Mouse (Mus musculus): ENCODE data around the gene Smad3. TPM values are rescaled to one million over a fixed set of nuclear protein-coding genes. Genes with fewer than 3 reads are reported as not detected.
A peak's percentile ranks its signal among the peaks of the same experiment; 100 is the strongest.

Gene Smad3
- polyA plus RNA-seq, 1 experiment, result 25.5 TPM

DNA sequence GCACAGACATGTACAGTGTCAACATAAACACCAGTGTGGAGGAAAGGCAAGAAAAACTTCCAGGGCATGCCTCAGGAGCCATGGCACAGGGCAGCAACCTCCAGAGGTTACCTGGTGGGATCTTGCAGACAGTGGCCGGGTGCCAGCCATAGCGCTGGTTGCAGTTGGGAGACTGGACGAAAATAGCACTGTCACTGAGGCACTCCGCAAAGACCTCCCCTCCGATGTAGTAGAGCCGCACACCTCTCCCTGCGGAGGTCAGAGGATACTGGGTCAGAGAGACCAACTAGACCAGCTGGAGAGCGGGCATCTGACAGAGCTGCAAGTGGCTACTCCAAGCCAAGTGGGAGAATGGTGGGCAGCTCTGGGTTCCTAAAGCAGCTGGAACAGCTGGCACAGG is 103.2 kb downstream of the Smad3 start:
- Histone ChIP-seq H3K4me3 (no peak overlapping the region), H3K27me3 (ENCODE audit: control insufficient read depth, insufficient read depth, insufficient read length) (no peaks in the 10 kb centered on the region), H3K36me3 (ENCODE audit: control insufficient read depth, insufficient read depth) (peaks cover 13% of the 10 kb centered on the region), H3K79me2 (ENCODE audit: control insufficient read depth, insufficient read depth) (no peaks in the 10 kb centered on the region), H3ac (ENCODE audit: control insufficient read depth, insufficient read length) (no peak overlapping the region), H3K4me2 (ENCODE audit: low read depth) (no peak overlapping the region)
- TF ChIP-seq REST (IDR thresholded peaks at IDR 0.05; ENCODE audit: insufficient read depth, insufficient read length), result no peak

DNA sequence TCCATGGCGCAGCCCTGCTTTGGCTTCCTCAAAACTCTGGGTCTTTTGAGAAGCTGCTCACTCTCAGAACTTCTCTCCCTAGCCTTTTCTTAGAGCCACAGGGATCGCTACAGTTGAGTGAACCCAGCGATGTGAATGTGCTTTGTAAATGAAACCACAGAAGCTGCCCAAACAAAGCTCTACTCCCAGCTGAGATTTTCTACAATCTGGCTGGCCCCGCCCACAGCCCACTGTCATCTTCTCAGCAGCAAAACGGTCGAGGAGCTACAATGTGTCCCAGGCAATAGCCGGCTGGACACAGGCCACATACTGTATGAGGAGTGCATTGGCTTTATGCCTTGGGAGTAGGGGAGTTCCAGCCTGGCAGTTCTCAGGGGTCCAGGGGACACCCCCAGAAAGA is 104.1 kb downstream of the Smad3 start:
- no peak overlapping the region for H3K4me3 ChIP-seq
- H3K4me2 ChIP-seq (ENCODE audit: low read depth), result no peak overlapping the region
- no peaks in the 10 kb centered on the region for H3K79me2 ChIP-seq (ENCODE audit: control insufficient read depth, insufficient read depth)
- H3K36me3 ChIP-seq (ENCODE audit: control insufficient read depth, insufficient read depth), result peaks cover 21% of the 10 kb centered on the region
- H3ac ChIP-seq (ENCODE audit: control insufficient read depth, insufficient read length), result no peak overlapping the region
- H3K27me3 ChIP-seq (ENCODE audit: control insufficient read depth, insufficient read depth, insufficient read length), result no peaks in the 10 kb centered on the region
- TF ChIP-seq MAX (IDR thresholded peaks at IDR 0.05; ENCODE audit: low read depth) (no peak), MYOD1 (IDR thresholded peaks at IDR 0.05; ENCODE audit: control insufficient read depth in 1 of 3, insufficient read length in 2 of 3, low read depth in 2 of 3) (no peak), CEBPB (IDR thresholded peaks at IDR 0.05; ENCODE audit: insufficient read depth, poor library complexity, severe bottlenecking) (no peak), SRF (IDR thresholded peaks at IDR 0.05; ENCODE audit: control insufficient read depth, insufficient read length, low read depth) (no peak), POLR2AphosphoS2 (IDR thresholded peaks at IDR 0.05; ENCODE audit: insufficient read length, low read depth) (no peak), TCF12 (IDR thresholded peaks at IDR 0.05; ENCODE audit: insufficient read depth, poor library complexity, severe bottlenecking) (no peak)

DNA sequence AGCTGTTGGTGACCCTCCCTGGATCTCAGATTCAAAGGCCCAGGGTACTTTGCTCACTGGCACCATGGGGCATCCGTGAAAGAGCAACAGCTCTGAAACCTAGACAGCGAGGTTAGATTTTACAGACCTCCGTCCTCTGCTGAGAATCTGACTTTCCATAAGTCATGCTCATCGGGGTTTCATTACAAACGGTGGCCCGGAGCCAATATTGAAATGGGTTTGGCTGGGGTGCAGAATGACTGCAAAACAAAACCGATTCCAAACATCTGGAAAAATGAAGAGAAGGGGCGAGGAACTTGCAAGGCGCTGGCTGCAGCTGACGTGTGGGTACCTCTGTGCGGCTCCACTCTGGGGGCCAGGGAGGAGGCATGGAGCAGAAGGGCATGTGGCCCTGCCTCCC is 106.2 kb downstream of the Smad3 start:
- Histone ChIP-seq H3ac (ENCODE audit: control insufficient read depth, insufficient read length) (no peak overlapping the region), H3K4me3 (no peak overlapping the region), H3K79me2 (ENCODE audit: control insufficient read depth, insufficient read depth) (no peaks in the 10 kb centered on the region), H3K36me3 (ENCODE audit: control insufficient read depth, insufficient read depth) (peaks cover 28% of the 10 kb centered on the region), H3K4me2 (ENCODE audit: low read depth) (no peak overlapping the region), H3K27me3 (ENCODE audit: control insufficient read depth, insufficient read depth, insufficient read length) (no peaks in the 10 kb centered on the region)
- TF ChIP-seq TCF3 (IDR thresholded peaks at IDR 0.05; ENCODE audit: insufficient read length, low read depth) (no peak), CEBPB (IDR thresholded peaks at IDR 0.05; ENCODE audit: insufficient read depth, poor library complexity, severe bottlenecking) (no peak), E2F4 (IDR thresholded peaks at IDR 0.05; ENCODE audit: insufficient read depth) (no peak), REST (IDR thresholded peaks at IDR 0.05; ENCODE audit: insufficient read depth, insufficient read length) (no peak), POLR2A (IDR thresholded peaks at IDR 0.05; ENCODE audit: insufficient read length, low read depth) (no peak), MYOG (IDR thresholded peaks at IDR 0.05; ENCODE audit: control insufficient read depth in 1 of 3, insufficient read depth in 1 of 3, insufficient read length in 2 of 3, low read depth in 2 of 3) (no peak), TCF12 (IDR thresholded peaks at IDR 0.05; ENCODE audit: insufficient read depth, poor library complexity, severe bottlenecking) (no peak), SRF (IDR thresholded peaks at IDR 0.05; ENCODE audit: control insufficient read depth, insufficient read length, low read depth) (no peak), USF1 (IDR thresholded peaks at IDR 0.05; ENCODE audit: low read depth) (no peak), MYOD1 (IDR thresholded peaks at IDR 0.05; ENCODE audit: control insufficient read depth in 1 of 3, insufficient read length in 2 of 3, low read depth in 2 of 3) (no peak), MAX (IDR thresholded peaks at IDR 0.05; ENCODE audit: low read depth) (no peak)

DNA sequence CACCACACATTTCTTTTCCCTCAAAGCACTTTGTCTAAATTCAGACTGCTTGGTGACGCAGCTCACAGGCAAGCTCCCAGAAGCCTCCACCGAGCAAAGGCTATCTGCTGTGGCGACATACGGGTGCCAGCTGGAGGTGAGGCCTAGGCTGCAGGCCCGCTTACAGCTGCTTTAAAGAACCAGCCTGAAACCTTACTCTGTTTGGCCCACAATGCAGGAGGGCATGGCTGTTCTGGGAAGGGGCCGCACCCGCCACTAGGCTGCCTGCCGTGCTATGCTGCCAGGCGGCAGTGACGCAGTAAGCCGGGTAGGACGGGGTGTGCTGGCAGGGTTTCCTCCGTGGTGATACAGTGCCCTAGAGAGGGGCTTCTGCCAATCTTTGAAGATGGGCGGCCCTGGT is 106.9 kb downstream of the Smad3 start:
- no peaks in the 10 kb centered on the region for H3K79me2 ChIP-seq (ENCODE audit: control insufficient read depth, insufficient read depth)
- H3ac ChIP-seq (ENCODE audit: control insufficient read depth, insufficient read length), result no peak overlapping the region
- H3K27me3 ChIP-seq (ENCODE audit: control insufficient read depth, insufficient read depth, insufficient read length), result no peaks in the 10 kb centered on the region
- H3K36me3 ChIP-seq (ENCODE audit: control insufficient read depth, insufficient read depth), result peaks cover 28% of the 10 kb centered on the region
- no peak overlapping the region for H3K4me2 ChIP-seq (ENCODE audit: low read depth)
- H3K4me3 ChIP-seq, result no peak overlapping the region
- no peak for TF ChIP-seq TCF12 (IDR thresholded peaks at IDR 0.05; ENCODE audit: insufficient read depth, poor library complexity, severe bottlenecking)
- peak in 2 of 3 experiments; percentile 28 to 53 for TF ChIP-seq MYOD1 (IDR thresholded peaks at IDR 0.05; ENCODE audit: control insufficient read depth in 1 of 3, insufficient read length in 2 of 3, low read depth in 2 of 3)
- TF ChIP-seq CEBPB (IDR thresholded peaks at IDR 0.05; ENCODE audit: insufficient read depth, poor library complexity, severe bottlenecking), result no peak
- TF ChIP-seq MYOG (IDR thresholded peaks at IDR 0.05; ENCODE audit: control insufficient read depth in 1 of 3, insufficient read depth in 1 of 3, insufficient read length in 2 of 3, low read depth in 2 of 3), result peak in 2 of 3 experiments; percentile 34 to 82
- no peak for TF ChIP-seq USF1 (IDR thresholded peaks at IDR 0.05; ENCODE audit: low read depth)
- no peak for TF ChIP-seq MAX (IDR thresholded peaks at IDR 0.05; ENCODE audit: low read depth)
- no peak for TF ChIP-seq REST (IDR thresholded peaks at IDR 0.05; ENCODE audit: insufficient read depth, insufficient read length)
- no peak for TF ChIP-seq POLR2AphosphoS2 (IDR thresholded peaks at IDR 0.05; ENCODE audit: insufficient read length, low read depth)
- TF ChIP-seq POLR2A (IDR thresholded peaks at IDR 0.05; ENCODE audit: insufficient read length, low read depth), result no peak
- no peak for TF ChIP-seq E2F4 (IDR thresholded peaks at IDR 0.05; ENCODE audit: insufficient read depth)
- TF ChIP-seq TCF3 (IDR thresholded peaks at IDR 0.05; ENCODE audit: insufficient read length, low read depth), result no peak
- no peak for TF ChIP-seq SRF (IDR thresholded peaks at IDR 0.05; ENCODE audit: control insufficient read depth, insufficient read length, low read depth)

DNA sequence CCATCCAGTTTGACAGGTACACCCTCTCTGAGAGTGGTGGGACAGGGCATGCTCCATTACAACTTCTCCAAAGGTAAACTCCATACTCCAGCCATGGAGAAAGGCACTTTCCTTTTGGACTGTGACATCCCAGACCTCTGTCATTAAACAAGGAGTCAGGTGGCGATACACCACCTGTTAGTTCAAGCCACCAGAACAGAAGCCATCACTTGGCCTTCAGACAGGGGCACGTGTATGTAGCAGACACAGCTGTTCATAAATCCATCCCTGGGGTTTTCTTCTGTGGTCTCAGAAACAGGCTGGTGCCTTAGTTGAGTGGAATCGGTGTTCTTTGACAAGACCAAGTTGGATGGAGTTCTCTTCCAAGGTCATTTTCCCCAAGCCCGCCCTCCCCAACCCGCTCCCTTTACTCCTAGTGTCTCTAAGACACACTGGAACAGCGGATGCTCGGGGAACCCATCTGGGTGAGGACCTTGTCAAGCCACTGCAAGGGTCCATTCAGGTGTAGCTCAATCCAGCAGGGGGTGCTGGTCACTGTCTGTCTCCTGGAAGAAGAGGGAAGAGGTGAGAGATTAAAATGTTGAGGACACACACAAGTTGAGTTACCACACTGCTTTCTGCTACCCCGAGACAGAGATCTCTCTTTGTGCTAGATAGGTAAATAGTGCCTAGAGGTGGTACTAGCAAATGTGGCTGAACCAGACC is 107.8 kb downstream of the Smad3 start:
- Histone ChIP-seq H3K36me3 (ENCODE audit: control insufficient read depth, insufficient read depth) (peaks cover 28% of the 10 kb centered on the region), H3K79me2 (ENCODE audit: control insufficient read depth, insufficient read depth) (no peaks in the 10 kb centered on the region), H3ac (ENCODE audit: control insufficient read depth, insufficient read length) (no peak overlapping the region), H3K4me2 (ENCODE audit: low read depth) (no peak overlapping the region), H3K27me3 (ENCODE audit: control insufficient read depth, insufficient read depth, insufficient read length) (no peaks in the 10 kb centered on the region), H3K4me3 (no peak overlapping the region)
- TF ChIP-seq CEBPB (IDR thresholded peaks at IDR 0.05; ENCODE audit: insufficient read depth, poor library complexity, severe bottlenecking) (no peak), MYOD1 (IDR thresholded peaks at IDR 0.05; ENCODE audit: control insufficient read depth in 1 of 3, insufficient read length in 2 of 3, low read depth in 2 of 3) (peak; percentile 42 to 82 (median 75)), TCF12 (IDR thresholded peaks at IDR 0.05; ENCODE audit: insufficient read depth, poor library complexity, severe bottlenecking) (peak; percentile 62), POLR2AphosphoS2 (IDR thresholded peaks at IDR 0.05; ENCODE audit: insufficient read length, low read depth) (no peak), USF1 (IDR thresholded peaks at IDR 0.05; ENCODE audit: low read depth) (no peak), MYOG (IDR thresholded peaks at IDR 0.05; ENCODE audit: control insufficient read depth in 1 of 3, insufficient read depth in 1 of 3, insufficient read length in 2 of 3, low read depth in 2 of 3) (peak in 2 of 3 experiments; percentile 19 to 66), SRF (IDR thresholded peaks at IDR 0.05; ENCODE audit: control insufficient read depth, insufficient read length, low read depth) (no peak), REST (IDR thresholded peaks at IDR 0.05; ENCODE audit: insufficient read depth, insufficient read length) (no peak), POLR2A (IDR thresholded peaks at IDR 0.05; ENCODE audit: insufficient read length, low read depth) (no peak), E2F4 (IDR thresholded peaks at IDR 0.05; ENCODE audit: insufficient read depth) (no peak), MAX (IDR thresholded peaks at IDR 0.05; ENCODE audit: low read depth) (no peak), TCF3 (IDR thresholded peaks at IDR 0.05; ENCODE audit: insufficient read length, low read depth) (peak; percentile 30)
